Comparison of ENCODE assay signal across 7 mouse cellular contexts in the genomic region with DNA sequence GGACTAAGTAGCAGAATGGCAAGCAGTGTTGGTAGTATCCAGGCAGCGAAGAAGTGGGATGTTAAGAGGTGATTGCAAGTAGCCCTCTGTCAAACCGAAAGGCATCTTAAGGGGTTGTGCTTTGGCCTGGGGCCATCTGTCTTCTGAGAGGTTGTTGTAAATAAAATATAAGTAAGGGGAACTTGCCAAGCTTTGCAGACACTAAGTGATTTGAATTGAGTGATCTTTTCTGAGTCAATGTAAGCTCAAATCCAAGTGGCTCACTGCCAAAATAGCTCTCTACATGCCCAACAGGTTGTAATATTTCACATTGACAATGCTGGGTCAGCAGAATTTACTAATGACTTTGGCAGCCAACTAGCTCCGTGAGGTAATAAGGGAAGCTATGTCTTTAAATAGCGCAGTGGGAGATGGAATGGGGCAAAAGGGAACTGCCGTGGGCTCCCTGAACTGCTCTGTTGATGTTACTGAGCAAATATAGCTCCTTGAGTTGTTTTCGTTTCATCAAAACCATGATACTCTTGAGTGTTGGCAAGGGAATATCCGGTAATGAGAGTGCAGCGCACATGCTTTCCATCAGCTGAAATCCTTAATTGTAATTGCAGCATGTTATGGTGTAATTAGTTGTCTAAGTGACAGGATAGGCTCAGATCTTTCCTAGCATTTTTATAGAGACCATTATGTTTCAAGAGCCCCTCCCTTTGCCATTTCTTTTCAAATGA.
DNase-seq lines count a peak whose midpoint lies in the region; ATAC-seq and TF ChIP-seq lines count a peak whose summit lies in the region.

No protein-coding gene starts in this region.

- no peaks in the 10 kb centered on the region for H3K9me3 ChIP-seq in hindbrain, embryonic 15.5 days
- no peaks in the 10 kb centered on the region for H3K9me3 ChIP-seq in hindbrain, embryonic 10.5 days
- H3K9me3 ChIP-seq in ES-E14 (ENCODE audit: control insufficient read depth, insufficient read depth, low read depth, low read length): no peaks in the 10 kb centered on the region

- 46% methylated on average over 8 of the region's 8 CpGs for WGBS in hindbrain, embryonic 15.5 days
- WGBS in hindbrain, embryonic 10.5 days: 83% methylated on average over 8 of the region's 8 CpGs

- peak; percentile 66 for ATAC-seq in hindbrain, embryonic 15.5 days (ENCODE audit: low FRiP score, low read depth)

- H3K4me2 ChIP-seq in hindbrain, embryonic 15.5 days: no peak overlapping the region

- 0 out of 2 replicates have a peak, but pooled peaks cover 4% of the 10 kb centered on the region for H3K4me1 ChIP-seq in hindbrain, embryonic 15.5 days (replicated peaks)
- H3K4me1 ChIP-seq in hindbrain, embryonic 10.5 days (replicated peaks): no peaks in the 10 kb centered on the region
- no peaks in the 10 kb centered on the region for H3K4me1 ChIP-seq in ES-E14 (ENCODE audit: control insufficient read depth in 2 of 2, insufficient read depth in 2 of 2, low read length in 2 of 2, poor library complexity in 1 of 2)

- H3K27me3 ChIP-seq in hindbrain, embryonic 15.5 days: no peaks in the 10 kb centered on the region
- H3K27me3 ChIP-seq in hindbrain, embryonic 10.5 days (ENCODE audit: insufficient read depth, poor library complexity, severe bottlenecking): no peaks in the 10 kb centered on the region

- in situ Hi-C loops in ES-E14 (cut with MboI; ENCODE audit: low sequenced_read_pairs in 2 of 2, unreplicated experiment in 2 of 2): no loop called here

- H3K4me3 ChIP-seq in hindbrain, embryonic 15.5 days: no peak overlapping the region
- H3K4me3 ChIP-seq in hindbrain, embryonic 10.5 days: no peak overlapping the region
- no peak overlapping the region for H3K4me3 ChIP-seq in ES-E14 (ENCODE audit: insufficient read depth in 1 of 2, low read depth in 1 of 2, low read length in 2 of 2, poor library complexity in 1 of 2, severe bottlenecking in 1 of 2)

- no peak for DNase-seq in hindbrain, embryonic 10.5 days (ENCODE audit: low spot score)
- DNase-seq in ES-E14 (ENCODE audit: low read depth, low spot score): no peak
- DNase-seq in Muller cell, postnatal 12 days (ENCODE audit: inconsistent ontology term): peak; percentile 25
- peak; percentile 7 for DNase-seq in kidney, postnatal 10 days
- DNase-seq in ovary, adult 18-20 months (ENCODE audit: low spot score): no peak
- DNase-seq in adrenal gland, postnatal 36 days: no peak

- H3K9ac ChIP-seq in hindbrain, embryonic 15.5 days: no peak overlapping the region
- H3K9ac ChIP-seq in ES-E14 (ENCODE audit: insufficient read depth, low read depth, low read length, poor library complexity, severe bottlenecking): no peak overlapping the region

- no peaks in the 10 kb centered on the region for H3K36me3 ChIP-seq in hindbrain, embryonic 15.5 days
- H3K36me3 ChIP-seq in hindbrain, embryonic 10.5 days: no peaks in the 10 kb centered on the region
- H3K36me3 ChIP-seq in ES-E14 (ENCODE audit: control insufficient read depth, insufficient read depth, low read length, poor library complexity, severe bottlenecking): no peaks in the 10 kb centered on the region

- H3K27ac ChIP-seq in hindbrain, embryonic 15.5 days (replicated peaks): no peak overlapping the region
- no peak overlapping the region for H3K27ac ChIP-seq in hindbrain, embryonic 10.5 days
- no peak overlapping the region for H3K27ac ChIP-seq in ES-E14 (ENCODE audit: insufficient read depth, low read depth, low read length, poor library complexity, severe bottlenecking)

TF ChIP-seq in ES-E14, 5 proteins besides CTCF, POLR2A, EP300 and RAD21:
- TF ChIP-seq MAFK (IDR thresholded peaks at IDR 0.05; ENCODE audit: insufficient read depth, low read depth, low read length) (peak; percentile 48; the same call in 1 of the 2 replicates), HCFC1 (IDR thresholded peaks at IDR 0.05; ENCODE audit: borderline replicate concordance, insufficient read depth, low read length) (no peak)

Comparison
In these comparisons a context has a peak if more than half of its experiments do, and no peak if none do; other contexts are left out.
1. DNase-seq: peak in Muller cell, postnatal 12 days (single experiment) and kidney, postnatal 10 days (single experiment); none in hindbrain, embryonic 10.5 days (single experiment), ES-E14 (single experiment), ovary, adult 18-20 months (single experiment) and adrenal gland, postnatal 36 days (0 of 2).